Comparison of ENCODE assay signal across 19 mouse cellular contexts in the genomic region with DNA sequence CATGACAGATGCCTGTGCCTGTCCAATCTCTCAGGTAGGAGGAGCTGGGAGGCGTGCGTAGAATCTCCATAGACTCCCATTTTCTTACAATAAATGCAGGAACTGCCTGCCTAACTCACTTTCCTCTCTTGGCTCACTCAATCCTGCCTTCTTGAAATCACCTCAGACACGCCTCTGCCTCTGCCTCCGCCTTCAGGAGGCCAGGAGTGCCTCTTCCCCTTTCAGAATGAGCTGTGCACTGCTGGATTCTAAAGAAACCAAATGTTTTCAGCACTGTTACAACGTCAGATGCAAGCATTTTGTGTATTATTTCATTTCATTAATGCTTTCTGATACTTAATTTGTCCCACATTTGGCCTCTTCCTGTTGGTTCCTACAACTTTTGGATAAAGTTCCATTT. TPM values are rescaled to one million over a fixed set of nuclear protein-coding genes. Genes with fewer than 3 reads are reported as not detected.
DNase-seq lines count a peak whose midpoint lies in the region; ATAC-seq lines count a peak whose summit lies in the region.
"Had no signal": no experiment of that assay in that cellular context is flagged by ENCODE, and none has a peak within 500 bp of the region (broad histone marks: within the 10 kb centered on the region; RNA-seq: fewer than 3 reads in every experiment).

No protein-coding gene starts in this region.

- intact Hi-C loops in left cerebral cortex, postnatal 10 days (cut with DNase I): no loop called here

- ATAC-seq in hematopoietic stem cell, adult 5-6 weeks (replicated peaks in 1 of 2; ENCODE audit: insufficient read depth in 1 of 2, low FRiP score in 2 of 2, low TSS enrichment in 1 of 2, low read depth in 1 of 2, poor library complexity in 2 of 2, severe bottlenecking in 2 of 2): peak; percentile 71 to 87; a peak in 3 of 4 replicates
- ATAC-seq: forebrain, postnatal 0 days; midbrain, embryonic 15.5 days had no signal

- peak; percentile 9 for DNase-seq in adrenal gland, postnatal 14 days
- DNase-seq in adrenal gland, postnatal 4 days (ENCODE audit: low spot score in 2 of 2): no peak
- DNase-seq in lung, postnatal 4 days: peak; percentile 28 to 31
- DNase-seq in lung, postnatal 25 days (ENCODE audit: low spot score): no peak
- no peak for DNase-seq in layer of hippocampus, adult 11-12 months (ENCODE audit: low spot score)
- no peak for DNase-seq in retina, postnatal 1 day
- DNase-seq in left cerebral cortex, postnatal 10 days (ENCODE audit: extremely low spot score in 1 of 2, low spot score in 2 of 2): no peak
- DNase-seq: adrenal gland, adult 8-10 months; cerebellum, adult 18-20 months; cerebellum, postnatal 25 days; forebrain, postnatal 0 days; heart, postnatal 10 days; kidney, adult 9 months; kidney, postnatal 25 days; right cerebral cortex, postnatal 25 days; thymus, postnatal 36 days had no signal

RNA-seq across cellular contexts. Expression of a gene that starts 38.7 kb away (rescaled TPM):
- total RNA-seq in adrenal gland, postnatal 14 days (2021): 2.8 and 3.1 TPM in 2 replicates
- 10 to 100 TPM; 16.9 to 17.5 TPM for total RNA-seq in adrenal gland, postnatal 4 days (2021)
- total RNA-seq in hematopoietic stem cell, adult 5-6 weeks (2017): 0.06 and 0.25 TPM in 2 replicates
- total RNA-seq in left cerebral cortex, postnatal 10 days (2021): 1 to 10 TPM; 1.2 TPM
- total RNA-seq: left cerebral cortex, adult 8-10 months had no signal

Comparison
In these comparisons a context has a peak if more than half of its experiments do, and no peak if none do; other contexts are left out.
1. DNase-seq: peak in adrenal gland, postnatal 14 days (single experiment) and lung, postnatal 4 days (2 of 2); none in adrenal gland, postnatal 4 days (0 of 2), lung, postnatal 25 days (single experiment), layer of hippocampus, adult 11-12 months (single experiment), retina, postnatal 1 day (single experiment) and left cerebral cortex, postnatal 10 days (0 of 2).